In genomic region chr11:108030956-108031604, GRCm38 (mm10) we compare ENCODE assay signal across 10 mouse cellular contexts.
DNase-seq lines count a peak whose midpoint lies in the region; ATAC-seq and TF ChIP-seq lines count a peak whose summit lies in the region.
"Had no signal": no experiment of that assay in that cellular context is flagged by ENCODE, and none has a peak within 500 bp of the region (broad histone marks: within the 10 kb centered on the region; RNA-seq: fewer than 3 reads in every experiment).

No protein-coding gene starts in this region.

- H3K27me3 ChIP-seq in hindbrain, postnatal 0 days (ENCODE audit: insufficient read depth, low read length) = no peaks in the 10 kb centered on the region
- H3K27me3 ChIP-seq: embryonic facial prominence, embryonic 13.5 days had no signal

- 51% methylated on average over 10 of the region's 10 CpGs for WGBS in bone marrow, adult 2 months
- 51% methylated on average over 10 of the region's 10 CpGs for WGBS in hindbrain, postnatal 0 days

- peak; percentile 9 for DNase-seq in thymus, postnatal 25 days
- DNase-seq in thymus, postnatal 36 days = no peak
- peak; percentile 37 for DNase-seq in forelimb bud, embryonic 11.5 days (ENCODE audit: low read depth, low spot score)
- peak; percentile 80 for DNase-seq in hindbrain, postnatal 0 days (ENCODE audit: low spot score)
- DNase-seq in left cerebral cortex, postnatal 25 days (ENCODE audit: low spot score in 2 of 2) = peak; percentile 56 to 77
- peak; percentile 20 for DNase-seq in naive thymus-derived CD4-positive, alpha-beta T cell, adult 2 months (ENCODE audit: low read depth)

- ATAC-seq in hindbrain, postnatal 0 days = peak; percentile 84
- ATAC-seq in erythroblast, adult 5-6 weeks (replicated peaks; ENCODE audit: low FRiP score, poor library complexity, severe bottlenecking) = no peak

- no peak overlapping the region for H3K4me3 ChIP-seq in bone marrow, adult 2 months (replicated peaks; ENCODE audit: control insufficient read depth, low read depth, low read length)
- H3K4me3 ChIP-seq in hindbrain, postnatal 0 days (ENCODE audit: low read length) = no peak overlapping the region
- H3K4me3 ChIP-seq: embryonic facial prominence, embryonic 13.5 days; myocyte had no signal

- H3K4me2 ChIP-seq in hindbrain, postnatal 0 days (ENCODE audit: low read depth, low read length) = no peak overlapping the region
- H3K4me2 ChIP-seq: embryonic facial prominence, embryonic 13.5 days had no signal

- intact Hi-C loops in left cerebral cortex, postnatal 25 days (cut with DNase I) = loop anchor here (2.0 to 10.0 kb wide), 3 partner anchors 96 to 348 kb away; no protein-coding TSS in a partner anchor

- TF ChIP-seq POLR2A in bone marrow, adult 2 months (IDR thresholded peaks at IDR 0.05; ENCODE audit: borderline replicate concordance, control insufficient read depth, low read depth, low read length) = no peak

- no peaks in the 10 kb centered on the region for H3K9me3 ChIP-seq in hindbrain, postnatal 0 days (ENCODE audit: low read length)
- H3K9me3 ChIP-seq: embryonic facial prominence, embryonic 13.5 days had no signal

- H3K4me1 ChIP-seq in bone marrow, adult 2 months (ENCODE audit: control insufficient read depth, insufficient read depth, low read length) = no peaks in the 10 kb centered on the region
- no peaks in the 10 kb centered on the region for H3K4me1 ChIP-seq in hindbrain, postnatal 0 days (ENCODE audit: insufficient read depth, low read length)

- H3K27ac ChIP-seq in bone marrow, adult 2 months (ENCODE audit: control insufficient read depth, insufficient read depth, low read depth, low read length, poor library complexity) = no peak overlapping the region
- H3K27ac ChIP-seq in hindbrain, postnatal 0 days = no peak overlapping the region
- H3K27ac ChIP-seq: embryonic facial prominence, embryonic 13.5 days had no signal

- no peak overlapping the region for H3K9ac ChIP-seq in hindbrain, postnatal 0 days (replicated peaks; ENCODE audit: low read length)
- H3K9ac ChIP-seq: embryonic facial prominence, embryonic 13.5 days had no signal

- H3K36me3 ChIP-seq in hindbrain, postnatal 0 days (ENCODE audit: insufficient read depth, low read length) = no peaks in the 10 kb centered on the region
- H3K36me3 ChIP-seq: embryonic facial prominence, embryonic 13.5 days had no signal

- peak; percentile 46; the same call in 1 of the 2 replicates for TF ChIP-seq CTCF in bone marrow, adult 2 months (IDR thresholded peaks at IDR 0.05; ENCODE audit: control insufficient read depth, insufficient read depth, low read length)
- TF ChIP-seq CTCF in hindbrain, postnatal 0 days (IDR thresholded peaks at IDR 0.05; ENCODE audit: low read depth) = peak; percentile 94

Comparison
In these comparisons a context has a peak if more than half of its experiments do, and no peak if none do; other contexts are left out.
1. DNase-seq: peak in thymus, postnatal 25 days (single experiment), forelimb bud, embryonic 11.5 days (single experiment), hindbrain, postnatal 0 days (single experiment), left cerebral cortex, postnatal 25 days (2 of 2) and naive thymus-derived CD4-positive, alpha-beta T cell, adult 2 months (single experiment); none in thymus, postnatal 36 days (0 of 2).